8 mouse cellular contexts compared by ENCODE assay signal in the genomic region with DNA sequence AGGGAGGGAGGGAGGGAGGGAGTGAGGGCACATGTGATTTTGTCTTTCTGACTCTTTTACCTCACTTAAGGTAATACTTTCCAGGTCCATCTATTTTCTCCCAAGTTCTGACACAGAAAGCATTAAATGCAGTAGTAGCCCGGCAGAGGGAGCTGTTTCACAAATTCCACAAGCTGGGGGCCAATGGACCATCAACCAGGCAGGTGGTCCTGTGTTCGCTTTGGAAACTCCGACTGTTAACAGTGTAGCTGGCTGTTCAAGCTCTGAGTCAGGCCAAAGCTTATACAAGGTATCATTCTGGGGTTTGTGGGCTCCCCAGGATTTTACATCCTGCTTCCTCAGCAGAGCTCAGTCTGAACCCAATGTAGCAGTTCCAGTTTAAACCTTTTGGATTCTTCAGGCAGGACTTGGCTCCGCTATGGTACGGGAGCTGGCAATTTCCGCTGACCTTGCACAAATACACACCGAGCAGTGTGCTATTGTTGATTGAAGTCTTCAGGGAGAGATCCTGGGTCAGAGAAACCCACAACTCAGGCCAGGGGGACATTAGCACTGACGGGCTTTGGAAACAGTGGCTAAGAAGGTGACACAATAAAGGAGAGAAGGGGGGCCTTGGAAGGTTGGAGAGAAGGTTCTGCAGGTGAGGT.
A peak's percentile ranks its signal among the peaks of the same experiment; 100 is the strongest.
DNase-seq lines count a peak whose midpoint lies in the region; ATAC-seq and TF ChIP-seq lines count a peak whose summit lies in the region.

No protein-coding gene starts in this region.

- H3K9ac ChIP-seq in forebrain, embryonic 15.5 days (replicated peaks), result no peak overlapping the region
- no peak overlapping the region for H3K9ac ChIP-seq in CH12.LX (ENCODE audit: insufficient read depth, low read depth)

- H3K4me3 ChIP-seq in forebrain, embryonic 10.5 days, result no peak overlapping the region
- H3K4me3 ChIP-seq in forebrain, embryonic 15.5 days, result no peak overlapping the region
- no peak overlapping the region for H3K4me3 ChIP-seq in CH12.LX (replicated peaks in 1 of 3; ENCODE audit: low read depth in 2 of 3, low read length in 2 of 3, poor library complexity in 1 of 3)

- H3K27ac ChIP-seq in forebrain, embryonic 10.5 days, result no peak overlapping the region; the same call in 1 of the 2 replicates
- H3K27ac ChIP-seq in forebrain, embryonic 15.5 days (replicated peaks), result no peak overlapping the region
- no peak overlapping the region for H3K27ac ChIP-seq in CH12.LX (ENCODE audit: insufficient read depth, low read depth)

- ATAC-seq in forebrain, embryonic 15.5 days (replicated peaks), result no peak

- peak; percentile 72 for DNase-seq in forebrain, embryonic 10.5 days (ENCODE audit: extremely low spot score, low spot score)
- peak; percentile 57 for DNase-seq in CH12.LX (ENCODE audit: extremely low read depth)
- DNase-seq in brain, embryonic 14.5 days (ENCODE audit: low read depth), result peak; percentile 87
- DNase-seq in frontal cortex, postnatal 36 days (ENCODE audit: low spot score in 2 of 2), result peak; percentile 32 to 34
- peak; percentile 26 to 39 for DNase-seq in layer of hippocampus, postnatal 36 days
- peak; percentile 4 for DNase-seq in naive thymus-derived CD4-positive, alpha-beta T cell, adult 2 months (ENCODE audit: low read depth)
- DNase-seq in natural killer cell, adult 2 months (ENCODE audit: low spot score in 2 of 2), result no peak

- in situ Hi-C loops in CH12.LX (cut with MboI; ENCODE audit: low pct_ligation_motif_present, low pct_unique_long_range_greater_than_20kb, low sequenced_read_pairs), result loop anchor here (10.0 kb wide), 1 partner anchor 358 kb away; a partner anchor contains a TSS

- TF ChIP-seq POLR2A in CH12.LX (IDR thresholded peaks at IDR 0.05; ENCODE audit: low read depth, low read length), result no peak
- TF ChIP-seq POLR2A in brain, embryonic 14.5 days (IDR thresholded peaks at IDR 0.05; ENCODE audit: borderline replicate concordance, extremely low read depth, insufficient read depth, insufficient read length, poor library complexity, severe bottlenecking), result no peak

- H3K4me1 ChIP-seq in forebrain, embryonic 10.5 days, result peaks cover 23% of the 10 kb centered on the region
- H3K4me1 ChIP-seq in forebrain, embryonic 15.5 days, result peaks cover 14% of the 10 kb centered on the region
- H3K4me1 ChIP-seq in CH12.LX (ENCODE audit: control insufficient read depth in 1 of 2, insufficient read depth in 2 of 2), result peaks cover 0 to 7% of the 10 kb centered on the region in 2 experiments; a peak in 2 of 4 replicates

- H3K79me2 ChIP-seq in CH12.LX (replicated peaks; ENCODE audit: control insufficient read depth, extremely low read depth, insufficient read depth, poor library complexity, severe bottlenecking), result no peaks in the 10 kb centered on the region

- peak; percentile 57 to 73 for TF ChIP-seq CTCF in CH12.LX (conservative IDR thresholded peaks at IDR 0.05 in 1 of 2, IDR thresholded peaks at IDR 0.05 in 1 of 2; ENCODE audit: low read depth in 2 of 2, low read length in 2 of 2)
- peak; percentile 80 for TF ChIP-seq CTCF in brain, embryonic 14.5 days (IDR thresholded peaks at IDR 0.05; ENCODE audit: borderline replicate concordance, extremely low read depth, insufficient read depth, insufficient read length)

- H3K36me3 ChIP-seq in forebrain, embryonic 10.5 days (replicated peaks), result no peaks in the 10 kb centered on the region
- H3K36me3 ChIP-seq in forebrain, embryonic 15.5 days, result no peaks in the 10 kb centered on the region
- H3K36me3 ChIP-seq in CH12.LX (replicated peaks in 1 of 2; ENCODE audit: control insufficient read depth in 1 of 2, insufficient read depth in 1 of 2, low read length in 1 of 2), result no peaks in the 10 kb centered on the region

- H3K27me3 ChIP-seq in forebrain, embryonic 10.5 days (ENCODE audit: poor library complexity, severe bottlenecking), result peaks cover 36% of the 10 kb centered on the region
- H3K27me3 ChIP-seq in forebrain, embryonic 15.5 days, result no peaks in the 10 kb centered on the region; the same call in 1 of the 2 replicates
- H3K27me3 ChIP-seq in CH12.LX (replicated peaks), result no peaks in the 10 kb centered on the region

- no peak for TF ChIP-seq EP300 in CH12.LX (IDR thresholded peaks at IDR 0.05; ENCODE audit: low read length)

- dilution Hi-C loops in CH12.LX (cut with MboI; ENCODE audit: extremely low pct_ligation_motif_present, extremely low pct_unique_long_range_greater_than_20kb, low sequenced_read_pairs), result no loop called here

- WGBS in forebrain, embryonic 10.5 days, result 46% methylated on average over 8 of the region's 8 CpGs
- 43% methylated on average over 8 of the region's 8 CpGs for WGBS in forebrain, embryonic 15.5 days

- peak; percentile 57 for TF ChIP-seq RAD21 in CH12.LX (IDR thresholded peaks at IDR 0.05; ENCODE audit: low read depth, low read length)

- no peak overlapping the region for H3K4me2 ChIP-seq in forebrain, embryonic 15.5 days (replicated peaks)
- no peak overlapping the region for H3K4me2 ChIP-seq in CH12.LX (ENCODE audit: insufficient read depth, low read depth, poor library complexity, severe bottlenecking)

- H3K9me3 ChIP-seq in forebrain, embryonic 10.5 days, result no peaks in the 10 kb centered on the region
- no peaks in the 10 kb centered on the region for H3K9me3 ChIP-seq in forebrain, embryonic 15.5 days
- peaks cover 2% of the 10 kb centered on the region for H3K9me3 ChIP-seq in CH12.LX (replicated peaks; ENCODE audit: low read length)

TF ChIP-seq in CH12.LX, 34 proteins besides CTCF, POLR2A, EP300 and RAD21:
- peak; percentile 69; the same call in 1 of the 2 replicates for TF ChIP-seq MAFK (IDR thresholded peaks at IDR 0.05; ENCODE audit: insufficient replicate concordance, low read length)
- TF ChIP-seq CHD1 (IDR thresholded peaks at IDR 0.05; ENCODE audit: low read depth, low read length), result no peak
- no peak for TF ChIP-seq TCF12 (IDR thresholded peaks at IDR 0.05; ENCODE audit: low read depth, low read length)
- TF ChIP-seq ZNF384 (IDR thresholded peaks at IDR 0.05; ENCODE audit: low read depth, low read length), result no peak
- TF ChIP-seq RCOR1 (conservative IDR thresholded peaks at IDR 0.05; ENCODE audit: low read depth, low read length), result no peak
- TF ChIP-seq GABPA (IDR thresholded peaks at IDR 0.05; ENCODE audit: insufficient replicate concordance, low read depth, low read length), result no peak
- TF ChIP-seq MAX (IDR thresholded peaks at IDR 0.05; ENCODE audit: low read length), result no peak
- TF ChIP-seq SMC3 (IDR thresholded peaks at IDR 0.05; ENCODE audit: low read depth, low read length), result peak; percentile 80
- TF ChIP-seq MXI1 (IDR thresholded peaks at IDR 0.05; ENCODE audit: low read depth, low read length), result no peak
- TF ChIP-seq MYC (IDR thresholded peaks at IDR 0.05; ENCODE audit: low read depth, low read length), result no peak
- peak; percentile 53; the same call in 1 of the 2 replicates for TF ChIP-seq MAZ (IDR thresholded peaks at IDR 0.05; ENCODE audit: low read depth, low read length)
- no peak for TF ChIP-seq PAX5 (IDR thresholded peaks at IDR 0.05; ENCODE audit: low read length)

Comparison
In these comparisons a context has a peak if more than half of its experiments do, and no peak if none do; other contexts are left out.
1. DNase-seq: peak in forebrain, embryonic 10.5 days (single experiment), CH12.LX (single experiment), brain, embryonic 14.5 days (single experiment), frontal cortex, postnatal 36 days (2 of 2), layer of hippocampus, postnatal 36 days (2 of 2) and naive thymus-derived CD4-positive, alpha-beta T cell, adult 2 months (single experiment); none in natural killer cell, adult 2 months (0 of 2).